Mouse (Mus musculus): ENCODE measurements around the gene Car12. TPM values are rescaled to one million over a fixed set of nuclear protein-coding genes. Genes with fewer than 3 reads are reported as not detected.

Gene Car12
- polyA plus RNA-seq, 1 experiment from 2014 or later, result 13.0 TPM

GRCm38 (mm10) chr9:66687713-66688112, 25.8 kb upstream of the Car12 start:
- Histone ChIP-seq H3K9me3 (no peaks in the 10 kb centered on the region), H3K27me3 (replicated peaks) (no peaks in the 10 kb centered on the region), H3K27ac (no peak overlapping the region), H3K4me2 (no peak overlapping the region), H3K36me3 (no peaks in the 10 kb centered on the region), H3K9ac (no peak overlapping the region), H3K4me3 (replicated peaks) (no peak overlapping the region), H3K4me1 (no peaks in the 10 kb centered on the region)
- ATAC-seq (ENCODE audit: insufficient read depth, low FRiP score, low read depth), result no peak
- WGBS, result 73% methylated on average over 2 of the region's 2 CpGs

- WGBS, result 75% methylated on average over 4 of the region's 4 CpGs
- Histone ChIP-seq H3K4me3 (replicated peaks) (no peak overlapping the region), H3K9ac (no peak overlapping the region), H3K4me1 (no peaks in the 10 kb centered on the region), H3K9me3 (no peaks in the 10 kb centered on the region), H3K27me3 (replicated peaks) (no peaks in the 10 kb centered on the region), H3K27ac (no peak overlapping the region), H3K4me2 (no peak overlapping the region), H3K36me3 (no peaks in the 10 kb centered on the region)
- no peak for ATAC-seq (ENCODE audit: insufficient read depth, low FRiP score, low read depth)
These were observed 21.7 kb upstream of the Car12 start for GRCm38 (mm10) chr9:66691683-66692305.

- WGBS, result 72% methylated on average over 7 of the region's 7 CpGs
- no peak overlapping the region for H3K4me3 ChIP-seq (replicated peaks)
- no peaks in the 10 kb centered on the region for H3K27me3 ChIP-seq (replicated peaks)
- H3K4me1 ChIP-seq, result no peaks in the 10 kb centered on the region
- H3K9ac ChIP-seq, result no peak overlapping the region
- peak; percentile 60; the same call in 1 of the 2 replicates for ATAC-seq (ENCODE audit: insufficient read depth, low FRiP score, low read depth)
- H3K27ac ChIP-seq, result no peak overlapping the region
- no peaks in the 10 kb centered on the region for H3K9me3 ChIP-seq
- H3K36me3 ChIP-seq, result no peaks in the 10 kb centered on the region
- no peak overlapping the region for H3K4me2 ChIP-seq
These were observed 15.9 kb upstream of the Car12 start for GRCm38 (mm10) chr9:66697355-66698140.

- Histone ChIP-seq H3K4me1 (no peaks in the 10 kb centered on the region), H3K9me3 (no peaks in the 10 kb centered on the region), H3K9ac (no peak overlapping the region), H3K36me3 (no peaks in the 10 kb centered on the region), H3K4me3 (replicated peaks) (no peak overlapping the region), H3K4me2 (no peak overlapping the region), H3K27ac (no peak overlapping the region), H3K27me3 (replicated peaks) (no peaks in the 10 kb centered on the region)
- WGBS, result 84% methylated on average over 4 of the region's 4 CpGs
- no peak for ATAC-seq (ENCODE audit: insufficient read depth, low FRiP score, low read depth)
These were observed 13.7 kb upstream of the Car12 start for GRCm38 (mm10) chr9:66699748-66700147.

GRCm38 (mm10) chr9:66703002-66703401, 10.5 kb upstream of the Car12 start:
- H3K9me3 ChIP-seq, result no peaks in the 10 kb centered on the region
- H3K36me3 ChIP-seq, result no peaks in the 10 kb centered on the region
- H3K4me1 ChIP-seq, result peaks cover 3% of the 10 kb centered on the region; the same call in 1 of the 2 replicates
- no peak overlapping the region for H3K27ac ChIP-seq
- ATAC-seq (ENCODE audit: insufficient read depth, low FRiP score, low read depth), result no peak
- WGBS, result 80% methylated on average over 4 of the region's 4 CpGs
- H3K4me3 ChIP-seq (replicated peaks), result no peak overlapping the region
- no peak overlapping the region for H3K9ac ChIP-seq
- H3K4me2 ChIP-seq, result no peak overlapping the region
- H3K27me3 ChIP-seq (replicated peaks), result no peaks in the 10 kb centered on the region

- no peaks in the 10 kb centered on the region for H3K27me3 ChIP-seq (replicated peaks)
- H3K36me3 ChIP-seq, result no peaks in the 10 kb centered on the region
- no peak for ATAC-seq (ENCODE audit: insufficient read depth, low FRiP score, low read depth)
- no peaks in the 10 kb centered on the region for H3K9me3 ChIP-seq
- H3K27ac ChIP-seq, result no peak overlapping the region
- peaks cover 5% of the 10 kb centered on the region; the same call in 1 of the 2 replicates for H3K4me1 ChIP-seq
- no peak overlapping the region for H3K4me3 ChIP-seq (replicated peaks)
- H3K4me2 ChIP-seq, result no peak overlapping the region
- no peak overlapping the region for H3K9ac ChIP-seq
These were observed 8.1 kb upstream of the Car12 start for GRCm38 (mm10) chr9:66705354-66705753.

GRCm38 (mm10) chr9:66705766-66706165, 7.7 kb upstream of the Car12 start:
- Histone ChIP-seq H3K4me2 (no peak overlapping the region), H3K27me3 (replicated peaks) (no peaks in the 10 kb centered on the region), H3K9ac (no peak overlapping the region), H3K9me3 (no peaks in the 10 kb centered on the region), H3K4me1 (peaks cover 5% of the 10 kb centered on the region; the same call in 1 of the 2 replicates), H3K4me3 (replicated peaks) (no peak overlapping the region), H3K27ac (no peak overlapping the region), H3K36me3 (no peaks in the 10 kb centered on the region)
- WGBS, result 51% methylated on average over 2 of the region's 2 CpGs
- ATAC-seq (ENCODE audit: insufficient read depth, low FRiP score, low read depth), result no peak

- H3K9me3 ChIP-seq, result no peaks in the 10 kb centered on the region
- 50% methylated on average over 11 of the region's 11 CpGs for WGBS
- no peak overlapping the region for H3K9ac ChIP-seq
- H3K4me3 ChIP-seq (replicated peaks), result no peak overlapping the region
- no peak for ATAC-seq (ENCODE audit: insufficient read depth, low FRiP score, low read depth)
- H3K4me1 ChIP-seq, result peaks cover 6% of the 10 kb centered on the region; the same call in 1 of the 2 replicates
- H3K27me3 ChIP-seq (replicated peaks), result no peaks in the 10 kb centered on the region
- H3K36me3 ChIP-seq, result no peaks in the 10 kb centered on the region
- peak overlapping the region; percentile 19; the same call in 1 of the 2 replicates for H3K27ac ChIP-seq
- no peak overlapping the region for H3K4me2 ChIP-seq
These were observed 5.3 kb upstream of the Car12 start for GRCm38 (mm10) chr9:66708054-66708772.

- Histone ChIP-seq H3K4me1 (peaks cover 11% of the 10 kb centered on the region; the same call in 1 of the 2 replicates), H3K27me3 (replicated peaks) (no peaks in the 10 kb centered on the region), H3K27ac (peak overlapping the region; percentile 19; the same call in 1 of the 2 replicates), H3K9me3 (no peaks in the 10 kb centered on the region), H3K36me3 (no peaks in the 10 kb centered on the region), H3K9ac (no peak overlapping the region), H3K4me2 (no peak overlapping the region), H3K4me3 (replicated peaks) (no peak overlapping the region)
- 51% methylated on average over 12 of the region's 12 CpGs for WGBS
- no peak for ATAC-seq (ENCODE audit: insufficient read depth, low FRiP score, low read depth)
These were observed 4.5 kb upstream of the Car12 start for GRCm38 (mm10) chr9:66708816-66709555.

GRCm38 (mm10) chr9:66710626-66711025, 2.9 kb upstream of the Car12 start:
- ATAC-seq (ENCODE audit: insufficient read depth, low FRiP score, low read depth), result no peak
- H3K4me2 ChIP-seq, result no peak overlapping the region
- no peak overlapping the region for H3K9ac ChIP-seq
- no peaks in the 10 kb centered on the region for H3K9me3 ChIP-seq
- H3K27ac ChIP-seq, result no peak overlapping the region
- no peaks in the 10 kb centered on the region; the same call in 1 of the 2 replicates for H3K27me3 ChIP-seq (replicated peaks)
- H3K36me3 ChIP-seq, result no peaks in the 10 kb centered on the region
- no peak overlapping the region for H3K4me3 ChIP-seq (replicated peaks)
- WGBS, result 66% methylated on average over 6 of the region's 6 CpGs
- H3K4me1 ChIP-seq, result peaks cover 16% of the 10 kb centered on the region; the same call in 1 of the 2 replicates

GRCm38 (mm10) chr9:66714022-66714515, 583 bp downstream of the Car12 start:
- Histone ChIP-seq H3K27ac (no peak overlapping the region), H3K9ac (no peak overlapping the region), H3K9me3 (no peaks in the 10 kb centered on the region), H3K36me3 (no peaks in the 10 kb centered on the region), H3K4me3 (replicated peaks) (peak overlapping the region; percentile 42), H3K27me3 (replicated peaks) (no peaks in the 10 kb centered on the region; the same call in 1 of the 2 replicates), H3K4me1 (0 out of 2 replicates have a peak, but pooled peaks cover 11% of the 10 kb centered on the region), H3K4me2 (peak overlapping the region; percentile 84)
- no peak for ATAC-seq (ENCODE audit: insufficient read depth, low FRiP score, low read depth)
- WGBS, result 16% methylated on average over 12 of the region's 12 CpGs
